Mouse (Mus musculus): ENCODE results near the gene Cwf19l1.

The Cwf19l1 gene

GRCm38 (mm10) chr19:44060226-44060625, 75.5 kb downstream of the Cwf19l1 start:
- ATAC-seq (ENCODE audit: low TSS enrichment) = no peak
